Mouse (Mus musculus): ENCODE data around the gene Mfap2. TPM values are rescaled to one million over a fixed set of nuclear protein-coding genes. Genes with fewer than 3 reads are reported as not detected.
A peak's percentile ranks its signal among the peaks of the same experiment; 100 is the strongest.

Mfap2 gene
- polyA plus RNA-seq, 1 experiment from 2014 or later: 512 TPM

- H3K9me3 ChIP-seq: no peaks in the 10 kb centered on the region
- 97% methylated on average over 10 of the region's 10 CpGs for WGBS
- no peaks in the 10 kb centered on the region for H3K27me3 ChIP-seq
- H3K4me1 ChIP-seq (replicated peaks): peaks cover 34% of the 10 kb centered on the region
- H3K9ac ChIP-seq (replicated peaks): no peak overlapping the region
- H3K36me3 ChIP-seq: peaks cover 54% of the 10 kb centered on the region
- H3K27ac ChIP-seq: no peak overlapping the region
- H3K4me2 ChIP-seq: no peak overlapping the region
- no peak for ATAC-seq (ENCODE audit: insufficient number of reproducible peaks, insufficient read depth, low FRiP score, low TSS enrichment, low read depth)
- no peak overlapping the region for H3K4me3 ChIP-seq (replicated peaks)
Observed at GRCm38 (mm10) chr4:141056970-141057369, 46.8 kb downstream of the Mfap2 start.

GRCm38 (mm10) chr4:141058835-141059234 lies 48.6 kb downstream of the Mfap2 start:
- Histone ChIP-seq H3K4me3 (replicated peaks) (no peak overlapping the region), H3K27ac (no peak overlapping the region), H3K4me1 (replicated peaks) (peaks cover 25% of the 10 kb centered on the region), H3K27me3 (no peaks in the 10 kb centered on the region), H3K9me3 (no peaks in the 10 kb centered on the region), H3K36me3 (peaks cover 40% of the 10 kb centered on the region), H3K4me2 (no peak overlapping the region; the same call in 1 of the 2 replicates), H3K9ac (replicated peaks) (no peak overlapping the region)
- ATAC-seq (ENCODE audit: insufficient number of reproducible peaks, insufficient read depth, low FRiP score, low TSS enrichment, low read depth): no peak
- WGBS: 81% methylated on average over 9 of the region's 9 CpGs

DNA sequence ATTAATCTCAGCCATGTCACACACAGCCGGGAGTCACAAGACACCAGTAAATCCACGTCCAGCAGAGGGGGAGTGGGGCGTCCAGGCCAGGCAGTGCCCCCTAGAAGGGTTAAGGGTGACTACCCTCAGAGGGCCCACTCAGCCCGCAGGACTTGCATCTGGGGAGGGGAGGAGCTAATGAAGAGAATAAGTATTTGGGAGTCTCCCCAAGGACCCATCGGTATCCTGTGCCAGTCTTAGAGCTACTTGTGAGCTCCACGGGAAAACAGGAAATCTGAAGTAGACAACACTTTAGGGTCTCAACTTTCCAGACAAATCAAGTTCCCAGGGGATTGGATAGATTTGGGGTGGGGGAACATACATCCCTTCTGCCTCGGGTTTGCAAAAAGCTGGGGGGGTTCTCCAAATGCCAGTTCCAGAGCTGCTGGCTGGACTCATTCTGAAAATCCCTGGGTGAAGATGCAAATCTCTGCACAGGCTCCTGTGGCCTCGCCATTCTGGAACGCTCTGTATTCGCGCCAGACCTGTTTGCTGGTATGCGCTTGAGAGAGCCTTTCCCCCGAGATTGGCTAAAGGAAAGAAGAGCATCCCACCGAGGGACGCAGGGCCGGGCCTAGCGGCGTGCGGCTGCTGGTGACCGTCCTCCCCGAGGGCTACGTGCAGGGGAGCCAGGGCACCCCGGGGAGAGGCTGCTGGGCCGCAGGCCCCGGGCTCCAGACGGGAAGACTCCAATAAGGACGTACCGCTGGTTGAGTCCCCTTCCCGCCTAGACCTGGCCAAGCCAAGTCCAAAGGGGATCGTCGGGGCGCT lies 49.6 kb downstream of the Mfap2 start:
- 1% methylated on average over 32 of the region's 32 CpGs for WGBS
- peaks cover 34% of the 10 kb centered on the region for H3K36me3 ChIP-seq
- H3K4me2 ChIP-seq: peak overlapping the region; percentile 75
- peak overlapping the region; percentile 71 for H3K4me3 ChIP-seq (replicated peaks)
- H3K4me1 ChIP-seq (replicated peaks): peaks cover 21% of the 10 kb centered on the region
- peak overlapping the region; percentile 92 for H3K27ac ChIP-seq
- no peak; the same call in 1 of the 2 replicates for ATAC-seq (ENCODE audit: insufficient number of reproducible peaks, insufficient read depth, low FRiP score, low TSS enrichment, low read depth)
- H3K27me3 ChIP-seq: no peaks in the 10 kb centered on the region
- H3K9ac ChIP-seq (replicated peaks): peak overlapping the region; percentile 89
- no peaks in the 10 kb centered on the region for H3K9me3 ChIP-seq

GRCm38 (mm10) chr4:141060426-141061301 lies 50.4 kb downstream of the Mfap2 start, which contains the start of gene Crocc:
Crocc (minus strand) TSS chr4:141060550.
- ATAC-seq (ENCODE audit: insufficient number of reproducible peaks, insufficient read depth, low FRiP score, low TSS enrichment, low read depth): peak; percentile 91
- no peaks in the 10 kb centered on the region for H3K9me3 ChIP-seq
- peak within 1 kb of the TSS; percentile 89 for H3K9ac ChIP-seq (replicated peaks)
- peaks cover 32% of the 10 kb centered on the region for H3K36me3 ChIP-seq
- peaks cover 21% of the 10 kb centered on the region for H3K4me1 ChIP-seq (replicated peaks)
- peak within 1 kb of the TSS; percentile 92 for H3K27ac ChIP-seq
- WGBS: under 1% methylated on average over 77 of the region's 77 CpGs
- peak within 1 kb of the TSS; percentile 71 for H3K4me3 ChIP-seq (replicated peaks)
- H3K27me3 ChIP-seq: no peaks in the 10 kb centered on the region
- H3K4me2 ChIP-seq: peak within 1 kb of the TSS; percentile 75

GRCm38 (mm10) chr4:141064104-141064659 lies 54.0 kb downstream of the Mfap2 start:
- Histone ChIP-seq H3K27me3 (no peaks in the 10 kb centered on the region), H3K4me1 (replicated peaks) (peaks cover 16% of the 10 kb centered on the region), H3K4me2 (no peak overlapping the region), H3K9me3 (no peaks in the 10 kb centered on the region), H3K4me3 (replicated peaks) (no peak overlapping the region), H3K36me3 (peaks cover 44% of the 10 kb centered on the region), H3K9ac (replicated peaks) (no peak overlapping the region), H3K27ac (no peak overlapping the region)
- no peak for ATAC-seq (ENCODE audit: insufficient number of reproducible peaks, insufficient read depth, low FRiP score, low TSS enrichment, low read depth)
- WGBS: 86% methylated on average over 4 of the region's 4 CpGs

DNA sequence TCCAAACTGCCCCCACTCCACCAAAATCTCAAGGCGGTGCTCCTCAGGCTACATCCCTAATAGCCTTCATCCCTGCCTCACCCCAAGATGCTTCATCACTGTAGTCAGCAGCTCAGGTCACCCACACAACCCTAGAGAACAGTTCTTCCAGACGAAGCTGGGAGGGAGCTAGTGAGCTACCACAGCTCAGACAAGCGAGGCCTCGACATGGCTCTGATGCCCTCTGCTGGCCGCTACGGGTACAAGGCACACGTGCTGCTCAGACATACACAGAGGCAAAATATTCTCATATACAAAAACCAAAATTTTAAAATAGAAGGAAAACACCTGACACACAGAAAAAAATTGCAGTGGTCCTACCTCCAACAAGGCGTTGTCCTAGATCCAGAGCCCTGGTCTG lies 54.9 kb downstream of the Mfap2 start:
- Histone ChIP-seq H3K36me3 (peaks cover 53% of the 10 kb centered on the region), H3K27me3 (no peaks in the 10 kb centered on the region), H3K9me3 (no peaks in the 10 kb centered on the region), H3K4me1 (replicated peaks) (peaks cover 8% of the 10 kb centered on the region; the same call in 1 of the 2 replicates), H3K4me3 (replicated peaks) (no peak overlapping the region), H3K4me2 (no peak overlapping the region), H3K27ac (no peak overlapping the region), H3K9ac (replicated peaks) (no peak overlapping the region)
- no peak for ATAC-seq (ENCODE audit: insufficient number of reproducible peaks, insufficient read depth, low FRiP score, low TSS enrichment, low read depth)
- WGBS: 10% methylated on average over 8 of the region's 8 CpGs

Other genes with a start within 250 kb of the Mfap2 start
- not detected in 2 replicates for gene Padi4, start 236.2 kb upstream of the Mfap2 start, polyA plus RNA-seq (2016; fragmentation: Nextera tagmentation; extraction: Ambion mirVana)
- gene Padi3, start 199.8 kb upstream of the Mfap2 start, polyA plus RNA-seq (2016; fragmentation: Nextera tagmentation; extraction: Ambion mirVana): 0.28 and 0.37 TPM in 2 replicates
- 0.38 and 0.39 TPM in 2 replicates for gene Padi1, start 164.6 kb upstream of the Mfap2 start, polyA plus RNA-seq (2016; fragmentation: Nextera tagmentation; extraction: Ambion mirVana)
- 1.2 and 1.3 TPM in 2 replicates for gene Padi2, start 104.1 kb upstream of the Mfap2 start, polyA plus RNA-seq (2016; fragmentation: Nextera tagmentation; extraction: Ambion mirVana)
- 381 and 392 TPM in 2 replicates for gene Sdhb, start 49.2 kb upstream of the Mfap2 start, polyA plus RNA-seq (2016; fragmentation: Nextera tagmentation; extraction: Ambion mirVana)
- 44.1 and 46.0 TPM in 2 replicates for gene Atp13a2, start 23.5 kb upstream of the Mfap2 start, polyA plus RNA-seq (2016; fragmentation: Nextera tagmentation; extraction: Ambion mirVana)
- 11.1 and 13.2 TPM in 2 replicates for gene Crocc, start 50.1 kb downstream of the Mfap2 start, polyA plus RNA-seq (2016; fragmentation: Nextera tagmentation; extraction: Ambion mirVana)
- gene Necap2, start 67.9 kb downstream of the Mfap2 start, polyA plus RNA-seq (2016; fragmentation: Nextera tagmentation; extraction: Ambion mirVana): 87.1 and 87.7 TPM in 2 replicates
- gene Spata21, start 77.9 kb downstream of the Mfap2 start, polyA plus RNA-seq (2016; fragmentation: Nextera tagmentation; extraction: Ambion mirVana): 0.28 TPM in 1 of 2 replicates, not detected in the other
- 34.2 and 34.5 TPM in 2 replicates for gene Szrd1, start 129.4 kb downstream of the Mfap2 start, polyA plus RNA-seq (2016; fragmentation: Nextera tagmentation; extraction: Ambion mirVana)
- gene Fbxo42, start 137.5 kb downstream of the Mfap2 start, polyA plus RNA-seq (2016; fragmentation: Nextera tagmentation; extraction: Ambion mirVana): 31.2 and 32.0 TPM in 2 replicates
- 6.7 and 7.1 TPM in 2 replicates for gene Rsg1, start 203.5 kb downstream of the Mfap2 start, polyA plus RNA-seq (2016; fragmentation: Nextera tagmentation; extraction: Ambion mirVana)
- 9.1 and 10.8 TPM in 2 replicates for gene Arhgef19, start 229.1 kb downstream of the Mfap2 start, polyA plus RNA-seq (2016; fragmentation: Nextera tagmentation; extraction: Ambion mirVana)

Measured in limb, embryonic 12.5 days (tissue).